Mouse (Mus musculus): ENCODE measurements around the gene Pibf1.

- TF ChIP-seq CTCF (IDR thresholded peaks at IDR 0.05 in 2 of 3, conservative IDR thresholded peaks at IDR 0.05 in 1 of 3; ENCODE audit: control insufficient read depth in 1 of 3, insufficient read depth in 1 of 3, low read depth in 2 of 3, low read length in 3 of 3, poor library complexity in 1 of 3, severe bottlenecking in 1 of 3), result no peak
- no peak for TF ChIP-seq GATA1 (IDR thresholded peaks at IDR 0.05; ENCODE audit: low read depth, low read length)
- TF ChIP-seq GABPA (IDR thresholded peaks at IDR 0.05; ENCODE audit: low read depth, low read length), result no peak
These were observed 111.2 kb downstream of the Pibf1 start for GRCm38 (mm10) chr14:99210431-99210830.
